Mouse (Mus musculus): ENCODE results near the gene Timm10.
A peak's percentile ranks its signal among the peaks of the same experiment; 100 is the strongest.

GRCm38 (mm10) chr2:84868521-84868943 is 41.7 kb downstream of the Timm10 start:
- peak; percentile 91 for TF ChIP-seq CTCF (IDR thresholded peaks at IDR 0.05; ENCODE audit: low read depth, low read length)
- no peak for TF ChIP-seq POLR2AphosphoS5 (IDR thresholded peaks at IDR 0.05; ENCODE audit: insufficient replicate concordance, low read depth, low read length)

All from G1E (cell line).